Mouse (Mus musculus) lung, embryonic 15.5 days (tissue): ENCODE data around the gene Atp1b2. TPM values are rescaled to one million over a fixed set of nuclear protein-coding genes. Genes with fewer than 3 reads are reported as not detected.

ENCODE experiments used
- ATAC-seq: fragments of 200-750 bp; cut with Nextera tagmentation; 2 replicates; pipeline ENCODE4 v1.8.0; 2017; ENCODE audit warnings: moderate number of reproducible peaks, borderline replicate concordance; ENCODE audit not compliant: low FRiP score, low TSS enrichment; ENCODE audit errors: extremely low read depth
- H3K27ac ChIP-seq: fragments of 300-500 bp; sonication (generic); 2 replicates; pipeline ENCODE4 v1.5.1; 2015; ENCODE audit warnings: moderate library complexity, mild to moderate bottlenecking, inconsistent platforms
- H3K27me3 ChIP-seq: fragments of 300-500 bp; sonication (generic); 2 replicates; pipeline ENCODE4 v1.6.1; 2015; ENCODE audit warnings: inconsistent platforms
- H3K36me3 ChIP-seq: fragments of 300-500 bp; sonication (generic); 2 replicates; pipeline ENCODE4 v1.6.1; 2015; ENCODE audit warnings: inconsistent platforms
- H3K4me1 ChIP-seq: fragments of 300-500 bp; sonication (generic); 2 replicates; pipeline ENCODE4 v1.6.1; 2015; ENCODE audit warnings: inconsistent platforms
- H3K4me2 ChIP-seq: fragments of 300-500 bp; sonication (generic); 2 replicates; pipeline ENCODE4 v1.6.1; 2015; ENCODE audit warnings: inconsistent platforms, mild to moderate bottlenecking, moderate library complexity
- H3K4me3 ChIP-seq: fragments of 300-500 bp; sonication (generic); 2 replicates; pipeline ENCODE4 v1.5.1; 2015; ENCODE audit warnings: mild to moderate bottlenecking, inconsistent platforms
- H3K9ac ChIP-seq: fragments of 300-500 bp; sonication (generic); 2 replicates; pipeline ENCODE4 v1.6.1; 2015; ENCODE audit warnings: inconsistent platforms
- H3K9me3 ChIP-seq: fragments of 300-500 bp; sonication (generic); 2 replicates; pipeline ENCODE4 v1.6.1; 2016; ENCODE audit warnings: inconsistent platforms
- WGBS: fragments of 180-500 bp; shearing (Covaris S2); methylation state at CpG from one replicate; pipeline ENCODE4 v1.1.7; 2015; 5-methylcytosine and 5-hydroxymethylcytosine counted together
- microRNA counts: library from miRNA; unstranded; fragments of <30 nt; microRNA quantifications from one replicate; lab custom pipeline; 2016
- microRNA-seq: library from miRNA; unstranded; fragments of <30 nt; microRNA quantifications from one replicate; pipeline ENCODE4, GENCODE M21; 2016
- polyA plus RNA-seq: library from polyadenylated mRNA; unstranded; fragments of >200 nt; fragmentation: Nextera tagmentation; extraction: Ambion mirVana; gene quantifications from 2 replicates; pipeline ENCODE4 v1.2.1, GENCODE M21; 2015

Atp1b2 gene
- polyA plus RNA-seq, 1 experiment from 2014 or later, result 10.1 TPM

- Histone ChIP-seq H3K9me3 (no peaks in the 10 kb centered on the region), H3K4me2 (no peak overlapping the region), H3K4me1 (no peaks in the 10 kb centered on the region), H3K36me3 (no peaks in the 10 kb centered on the region), H3K4me3 (no peak overlapping the region), H3K9ac (no peak overlapping the region), H3K27me3 (peaks cover 11% of the 10 kb centered on the region), H3K27ac (no peak overlapping the region)
- no peak for ATAC-seq
- 18% methylated on average over 2 of the region's 2 CpGs for WGBS
These were observed 52.4 kb downstream of the Atp1b2 start for GRCm38 (mm10) chr11:69553341-69553721.

GRCm38 (mm10) chr11:69552622-69553340 is 53.0 kb downstream of the Atp1b2 start:
- H3K4me2 ChIP-seq, result no peak overlapping the region
- WGBS, result 24% methylated on average over 14 of the region's 14 CpGs
- no peak for ATAC-seq
- no peak overlapping the region for H3K4me3 ChIP-seq
- H3K9ac ChIP-seq, result no peak overlapping the region
- no peaks in the 10 kb centered on the region for H3K9me3 ChIP-seq
- H3K27me3 ChIP-seq, result peaks cover 11% of the 10 kb centered on the region
- H3K27ac ChIP-seq, result no peak overlapping the region
- H3K36me3 ChIP-seq, result no peaks in the 10 kb centered on the region
- H3K4me1 ChIP-seq, result no peaks in the 10 kb centered on the region

- Histone ChIP-seq H3K4me2 (no peak overlapping the region), H3K9ac (no peak overlapping the region), H3K27ac (no peak overlapping the region), H3K36me3 (no peaks in the 10 kb centered on the region), H3K27me3 (peaks cover 11% of the 10 kb centered on the region), H3K4me3 (no peak overlapping the region), H3K4me1 (peaks cover 8% of the 10 kb centered on the region), H3K9me3 (no peaks in the 10 kb centered on the region)
- ATAC-seq, result no peak
- WGBS, result 68% methylated on average over 4 of the region's 4 CpGs
These were observed 54.4 kb downstream of the Atp1b2 start for GRCm38 (mm10) chr11:69551310-69551709.

MicroRNA genes within 50 kb of the gene (microRNA counts, 519-probe panel; counts per million panel counts)
- microRNA mmu-miR-467f (lab: Ali Mortazavi, UCI), result 2,714 counts per million, percentile 69 among the panel's probes with 10 or more counts

Small RNAs within 50 kb of the gene (microRNA-seq; reads per million reads assigned to microRNA genes)
- not detected for gene Mir467f

Other genes with a start within 250 kb of the Atp1b2 start
- 56.7 and 59.4 TPM in 2 replicates for gene Chd3, start 236.5 kb downstream of the Atp1b2 start, polyA plus RNA-seq
- 151 and 168 TPM in 2 replicates for gene Naa38, start 210.5 kb downstream of the Atp1b2 start, polyA plus RNA-seq
- gene Cyb5d1, start 210.3 kb downstream of the Atp1b2 start, polyA plus RNA-seq, result 28.4 and 31.5 TPM in 2 replicates
- gene Tmem88, start 207.7 kb downstream of the Atp1b2 start, polyA plus RNA-seq, result 46.7 and 49.8 TPM in 2 replicates
- gene Kdm6b, start 192.3 kb downstream of the Atp1b2 start, polyA plus RNA-seq, result 22.7 and 23.4 TPM in 2 replicates
- 1.1 and 1.2 TPM in 2 replicates for gene Dnah2, start 56.8 kb downstream of the Atp1b2 start, polyA plus RNA-seq
- 8.5 and 8.8 TPM in 2 replicates for gene Efnb3, start 45.7 kb downstream of the Atp1b2 start, polyA plus RNA-seq
- gene Wrap53, start 25.7 kb downstream of the Atp1b2 start, polyA plus RNA-seq, result 28.3 and 28.4 TPM in 2 replicates
- gene Trp53, start 25.6 kb downstream of the Atp1b2 start, polyA plus RNA-seq, result 168 and 170 TPM in 2 replicates
- not detected in 2 replicates for gene Shbg, start 12.0 kb upstream of the Atp1b2 start, polyA plus RNA-seq
- gene Sat2, start 16.1 kb upstream of the Atp1b2 start, polyA plus RNA-seq, result 17.8 and 18.6 TPM in 2 replicates
- gene Fxr2, start 27.0 kb upstream of the Atp1b2 start, polyA plus RNA-seq, result 26.7 and 27.8 TPM in 2 replicates
- gene Sox15, start 49.4 kb upstream of the Atp1b2 start, polyA plus RNA-seq, result 0.24 and 0.25 TPM in 2 replicates
- gene Mpdu1, start 56.7 kb upstream of the Atp1b2 start, polyA plus RNA-seq, result 66.2 and 66.7 TPM in 2 replicates
- gene Cd68, start 60.2 kb upstream of the Atp1b2 start, polyA plus RNA-seq, result 11.5 and 11.8 TPM in 2 replicates
- gene Eif4a1, start 66.5 kb upstream of the Atp1b2 start, polyA plus RNA-seq, result 595 and 603 TPM in 2 replicates
- 72.5 and 81.1 TPM in 2 replicates for gene Senp3, start 76.1 kb upstream of the Atp1b2 start, polyA plus RNA-seq
- 1.0 and 1.1 TPM in 2 replicates for gene Tnfsf13, start 79.8 kb upstream of the Atp1b2 start, polyA plus RNA-seq
- gene Tnfsf12, start 89.9 kb upstream of the Atp1b2 start, polyA plus RNA-seq, result 8.3 and 8.9 TPM in 2 replicates
- 4.3 and 5.9 TPM in 2 replicates for gene Tnfsfm13, start 90.2 kb upstream of the Atp1b2 start, polyA plus RNA-seq
- gene Polr2a, start 152.7 kb upstream of the Atp1b2 start, polyA plus RNA-seq, result 26.7 and 31.6 TPM in 2 replicates
- 0.19 and 0.26 TPM in 2 replicates for gene Slc35g3, start 156.0 kb upstream of the Atp1b2 start, polyA plus RNA-seq
- gene Zbtb4, start 160.0 kb upstream of the Atp1b2 start, polyA plus RNA-seq, result 2.6 and 3.0 TPM in 2 replicates
- 15.7 and 15.8 TPM in 2 replicates for gene Chrnb1, start 190.0 kb upstream of the Atp1b2 start, polyA plus RNA-seq
- gene Fgf11, start 195.9 kb upstream of the Atp1b2 start, polyA plus RNA-seq, result 1.2 and 1.3 TPM in 2 replicates
- gene Tmem102, start 199.7 kb upstream of the Atp1b2 start, polyA plus RNA-seq, result 6.3 and 7.3 TPM in 2 replicates
- not detected in 2 replicates for gene Gm39566, start 209.4 kb upstream of the Atp1b2 start, polyA plus RNA-seq
- gene Spem2, start 212.5 kb upstream of the Atp1b2 start, polyA plus RNA-seq, result not detected in 2 replicates
- not detected in 2 replicates for gene Spem1, start 216.2 kb upstream of the Atp1b2 start, polyA plus RNA-seq
- gene Nlgn2, start 231.8 kb upstream of the Atp1b2 start, polyA plus RNA-seq, result 5.5 and 6.5 TPM in 2 replicates
- gene Tmem256, start 232.6 kb upstream of the Atp1b2 start, polyA plus RNA-seq, result 434 and 473 TPM in 2 replicates
- gene Plscr3, start 240.4 kb upstream of the Atp1b2 start, polyA plus RNA-seq, result 110 and 119 TPM in 2 replicates